Mouse (Mus musculus): ENCODE measurements around the gene Lamc2. TPM values are rescaled to one million over a fixed set of nuclear protein-coding genes. Genes with fewer than 3 reads are reported as not detected.

Lamc2 gene
- polyA plus RNA-seq, 1 experiment from 2014 or later, result 12.1 TPM

Other genes with a start within 250 kb of the Lamc2 start
- gene Nmnat2, start 231.5 kb downstream of the Lamc2 start, polyA plus RNA-seq (2015; fragmentation: Nextera tagmentation; extraction: Ambion mirVana), result 1.4 and 2.4 TPM in 2 replicates
- 47.1 and 52.0 TPM in 2 replicates for gene Lamc1, start 146.3 kb upstream of the Lamc2 start, polyA plus RNA-seq (2015; fragmentation: Nextera tagmentation; extraction: Ambion mirVana)
- 0.12 and 0.15 TPM in 2 replicates for gene Shcbp1l, start 238.7 kb upstream of the Lamc2 start, polyA plus RNA-seq (2015; fragmentation: Nextera tagmentation; extraction: Ambion mirVana)